Mouse (Mus musculus): ENCODE measurements around the gene Sp3.
"Not testable (repeated sequence)": the region's sequence is repeated elsewhere in the genome, so short reads cannot be mapped to it uniquely, and the experiment has no call there.

Gene Sp3

DNA sequence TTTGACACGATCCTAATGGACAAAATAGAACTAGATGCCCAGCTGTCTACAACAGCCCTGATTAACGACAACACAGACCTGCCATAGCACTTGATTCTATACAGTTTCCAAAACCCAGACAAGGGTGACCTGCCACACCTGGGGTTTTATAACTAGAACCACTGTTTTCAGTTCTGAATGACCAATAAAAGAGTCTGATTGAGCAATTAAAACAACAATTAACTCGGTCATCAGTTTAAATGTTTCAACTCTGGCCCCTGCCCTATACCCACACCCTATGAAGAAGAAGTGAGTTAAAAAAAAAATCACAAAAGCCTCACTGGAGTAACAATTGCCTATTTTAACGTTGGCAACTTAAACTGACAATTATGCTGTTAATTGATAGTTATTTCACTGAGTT is 64.1 kb downstream of the Sp3 start:
- no peak for DNase-seq (ENCODE audit: low spot score)

DNA sequence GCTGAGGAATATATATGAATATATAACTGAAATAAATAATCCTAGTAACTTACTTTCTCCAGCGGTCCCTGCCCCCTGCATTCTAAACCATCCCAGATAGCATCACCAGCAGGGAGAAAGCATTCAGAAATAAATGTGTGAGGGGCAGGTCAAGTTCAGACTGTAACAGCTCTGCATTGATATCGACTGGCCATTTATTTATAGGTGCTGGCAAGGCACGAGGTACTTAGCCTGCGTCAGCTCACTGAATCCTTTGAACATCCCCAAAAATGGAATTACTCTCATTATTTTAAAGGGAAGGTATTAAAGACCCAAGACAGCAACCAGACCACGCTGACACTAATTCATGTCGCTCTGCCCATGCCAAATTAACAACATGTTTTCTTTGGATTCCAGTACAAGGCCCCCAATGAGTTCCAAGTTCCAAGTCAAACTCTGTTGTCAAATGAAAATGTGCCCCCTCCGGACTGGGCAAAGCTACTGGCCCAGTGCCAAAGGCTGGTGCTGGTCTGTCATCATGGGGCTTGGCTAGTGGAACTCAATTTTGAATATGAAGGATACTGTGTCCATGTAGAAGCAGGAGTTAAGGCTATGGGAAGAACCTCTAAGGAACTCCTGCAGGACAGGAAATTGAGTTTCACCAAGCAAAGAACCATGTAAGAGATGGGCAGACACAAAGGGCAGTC is 64.9 kb downstream of the Sp3 start:
- no peak for DNase-seq (ENCODE audit: low spot score)

DNA sequence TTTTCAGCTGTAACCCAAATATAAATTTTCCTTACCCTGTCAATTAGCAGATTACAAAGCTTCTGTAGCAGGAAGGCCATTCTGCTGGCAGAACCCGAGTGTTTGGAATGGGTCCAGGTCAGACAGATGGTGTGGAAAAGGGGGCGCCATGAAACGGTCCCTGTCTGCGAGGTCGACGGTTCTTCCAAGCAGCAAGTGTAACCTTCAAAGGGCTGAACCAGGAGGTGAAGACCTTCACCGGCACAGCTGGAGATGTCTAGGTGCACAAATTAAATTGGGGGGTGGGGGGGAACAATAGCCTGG is 66.8 kb downstream of the Sp3 start:
- DNase-seq (ENCODE audit: low spot score), result no peak

DNA sequence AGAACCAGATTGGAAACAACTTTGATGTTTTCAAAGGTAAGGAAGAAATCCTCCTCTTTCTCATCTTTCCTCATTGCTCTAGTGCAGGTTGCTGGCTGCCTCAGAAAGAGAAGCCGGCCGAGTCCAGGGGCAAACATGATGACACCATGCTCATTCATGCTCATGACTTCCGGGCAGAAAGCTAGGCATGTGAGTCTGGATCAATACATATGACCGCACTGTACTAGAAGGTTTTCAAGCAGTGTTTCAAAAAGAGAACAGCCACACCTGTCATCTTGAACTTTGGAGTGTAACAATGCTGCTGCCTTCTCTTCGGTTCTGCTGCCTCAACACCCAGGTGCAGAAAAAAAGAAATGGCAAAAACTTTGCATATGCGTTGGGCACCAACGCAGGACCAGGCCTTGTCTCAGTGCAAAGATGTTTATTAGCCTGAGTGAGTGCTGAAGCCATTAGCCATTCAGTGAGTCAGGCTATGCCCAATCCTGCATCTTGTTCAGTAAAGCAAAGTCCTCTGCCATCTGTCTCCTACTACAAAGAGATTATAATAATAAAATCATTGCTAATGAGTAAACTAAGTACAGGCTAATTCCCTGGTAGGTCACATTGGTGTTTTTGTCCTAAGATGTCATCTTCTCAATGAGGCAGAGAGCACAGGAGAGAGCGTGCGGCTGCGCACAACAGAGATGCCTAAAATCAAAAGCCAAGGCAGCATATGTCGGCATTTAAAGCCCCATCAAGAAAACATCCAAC is 67.4 kb downstream of the Sp3 start:
- no peak for DNase-seq (ENCODE audit: low spot score)

DNA sequence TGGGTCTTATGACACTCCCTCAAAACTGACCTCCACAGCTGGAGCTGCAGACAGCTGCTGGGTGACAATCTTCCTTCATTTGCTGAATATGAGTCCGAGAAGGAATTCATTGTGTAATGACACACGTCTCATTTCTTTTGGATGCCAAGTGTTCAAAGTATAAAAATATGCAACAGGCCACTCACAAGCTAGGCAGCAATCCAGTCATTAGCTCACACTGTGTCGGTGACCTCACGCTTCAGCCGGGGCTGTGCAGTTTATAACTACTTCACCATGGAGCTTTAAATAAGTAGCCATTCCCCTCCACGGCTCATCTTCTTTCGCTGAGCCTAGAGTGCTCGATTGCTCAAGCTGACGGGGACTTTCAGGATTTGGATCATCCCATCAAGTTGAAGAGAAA is 68.7 kb downstream of the Sp3 start:
- DNase-seq (ENCODE audit: low spot score), result no peak

DNA sequence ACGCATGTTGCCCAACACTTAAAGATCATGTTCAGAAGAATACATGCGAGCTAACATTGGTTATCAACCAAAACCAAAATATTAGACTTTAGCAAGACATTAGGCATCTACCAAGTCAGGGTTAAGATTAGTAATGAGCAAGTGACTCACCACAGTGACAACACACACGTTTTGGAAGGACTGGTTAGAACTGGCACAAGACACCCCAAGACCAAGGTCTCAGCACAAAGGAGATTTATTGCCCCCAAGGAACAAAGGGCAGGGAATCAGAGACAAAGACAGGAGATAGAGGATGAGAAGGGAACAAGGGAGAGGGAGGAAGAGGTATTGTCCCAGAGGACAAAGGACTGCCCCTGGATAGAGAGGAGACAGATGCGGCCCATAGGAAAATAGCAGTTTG is 71.2 kb downstream of the Sp3 start:
- DNase-seq (ENCODE audit: low spot score), result no peak

DNA sequence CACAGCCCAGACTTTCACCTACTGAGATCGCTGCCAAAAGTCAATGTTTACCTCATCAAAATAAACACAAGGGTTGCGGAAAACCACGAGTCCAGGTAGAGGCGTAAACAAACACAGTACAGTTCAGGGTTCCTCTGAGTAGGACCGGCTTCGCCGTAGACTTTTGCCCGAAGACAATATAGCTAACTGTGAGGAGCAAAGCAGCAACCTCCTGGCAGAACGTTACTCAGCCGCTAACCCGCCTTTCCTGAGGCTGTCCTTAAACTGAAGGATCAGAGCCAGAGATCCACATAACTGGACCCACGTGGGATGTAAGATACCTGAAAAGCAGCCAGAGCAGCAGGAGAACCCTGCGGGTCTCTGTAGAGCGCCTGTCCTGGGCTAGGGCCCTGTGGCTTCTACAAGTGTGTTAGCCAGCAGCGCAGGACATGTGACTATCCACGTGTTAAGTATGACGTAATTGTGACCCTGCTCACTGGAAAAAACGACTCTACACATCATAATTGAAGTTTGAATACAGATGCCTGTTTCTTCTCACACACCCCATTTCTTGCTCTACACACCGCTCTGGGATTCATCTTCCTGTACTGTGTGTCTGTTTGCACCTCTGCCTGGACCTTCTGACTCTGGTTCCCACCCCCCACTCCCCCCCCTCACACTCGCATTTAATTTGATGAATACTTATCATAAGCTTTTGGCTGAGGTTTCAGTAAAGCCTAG is 71.9 kb downstream of the Sp3 start:
- no peak for DNase-seq (ENCODE audit: low spot score)

DNA sequence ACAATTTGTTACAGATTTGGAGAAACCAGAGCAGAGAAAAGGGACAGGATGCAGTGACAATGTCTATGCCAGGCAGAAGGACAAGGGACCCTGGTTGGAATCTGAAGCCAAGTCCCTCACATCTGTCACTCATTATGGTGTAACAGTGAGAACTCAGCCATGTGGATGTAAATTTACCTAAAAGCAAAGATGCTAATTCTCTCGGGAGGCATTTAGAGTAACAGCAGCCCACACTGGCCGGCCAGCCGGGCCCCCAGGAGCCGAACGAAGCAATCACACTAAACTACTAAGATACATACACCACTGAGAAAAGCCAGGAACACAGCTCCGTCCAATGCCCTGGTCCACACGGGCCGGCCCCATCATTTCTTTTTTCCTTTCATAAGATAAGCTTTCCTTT is 73.5 kb downstream of the Sp3 start:
- peak; percentile 58 for DNase-seq (ENCODE audit: low spot score)

DNA sequence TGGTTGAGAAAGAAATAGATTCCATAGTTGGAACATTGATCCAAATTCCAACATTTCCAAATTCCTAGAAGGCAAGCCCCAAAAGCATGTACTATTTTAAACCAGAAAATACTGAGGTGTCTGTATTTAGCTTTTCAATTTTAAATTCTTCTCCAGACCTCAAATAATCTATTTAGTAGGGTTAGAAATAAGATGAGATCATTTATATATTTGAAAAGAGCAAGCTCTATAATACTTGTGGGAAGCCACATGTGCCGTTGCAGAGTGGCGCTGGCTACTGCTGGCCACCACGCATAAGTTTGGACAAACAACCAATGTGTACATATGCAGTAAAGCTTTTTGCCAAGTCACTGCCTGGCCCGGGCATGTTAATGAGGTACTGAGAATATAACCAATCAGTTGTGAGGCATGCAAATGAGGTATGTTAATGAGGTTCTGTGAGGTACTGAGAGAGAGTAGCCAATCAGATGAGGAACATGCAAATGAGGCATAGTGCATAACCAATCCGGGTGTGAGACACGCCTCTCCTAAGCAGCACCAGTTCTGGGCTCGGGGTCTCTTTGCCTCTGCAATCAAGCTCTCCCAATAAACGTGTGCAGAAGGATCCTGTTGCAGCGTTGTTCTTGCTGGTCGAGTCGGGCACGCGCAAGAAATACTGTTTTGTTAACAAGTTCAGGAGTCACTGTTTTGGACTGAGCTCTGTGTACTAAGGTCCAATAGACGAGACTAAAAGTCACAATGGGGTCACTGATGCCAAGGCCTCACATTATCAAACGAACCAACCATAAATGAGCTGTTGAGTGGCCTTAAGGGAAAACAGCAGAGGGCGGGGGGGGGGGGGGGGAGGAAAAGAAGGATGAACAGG is 77.2 kb downstream of the Sp3 start:
- not testable (repeated sequence) for DNase-seq (ENCODE audit: low spot score)

DNA sequence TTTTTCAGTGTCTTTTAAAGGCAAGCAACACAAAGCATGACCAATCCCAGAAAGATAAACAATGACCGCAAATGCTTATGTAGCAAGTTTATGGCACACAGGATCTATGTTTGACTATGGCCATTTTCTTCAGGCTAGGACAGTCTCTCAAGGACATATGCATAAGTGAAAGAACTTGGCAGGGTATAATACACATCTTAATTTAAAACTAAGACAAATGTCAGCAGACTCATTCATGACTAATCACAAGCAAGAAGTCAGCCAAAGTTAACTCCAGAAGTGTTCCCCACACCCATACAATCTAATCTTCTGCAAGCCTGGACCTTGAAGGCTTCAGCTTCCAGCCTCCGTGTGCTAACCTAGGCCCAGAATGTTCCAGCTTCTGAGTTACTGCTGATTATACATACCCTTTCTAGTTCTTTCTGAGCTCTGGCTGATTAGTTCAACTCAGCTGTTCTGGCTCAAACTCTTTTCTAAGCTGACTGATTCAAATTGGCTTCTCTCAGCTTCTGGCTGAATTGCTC is 81.4 kb downstream of the Sp3 start:
- DNase-seq (ENCODE audit: low spot score), result no peak

DNA sequence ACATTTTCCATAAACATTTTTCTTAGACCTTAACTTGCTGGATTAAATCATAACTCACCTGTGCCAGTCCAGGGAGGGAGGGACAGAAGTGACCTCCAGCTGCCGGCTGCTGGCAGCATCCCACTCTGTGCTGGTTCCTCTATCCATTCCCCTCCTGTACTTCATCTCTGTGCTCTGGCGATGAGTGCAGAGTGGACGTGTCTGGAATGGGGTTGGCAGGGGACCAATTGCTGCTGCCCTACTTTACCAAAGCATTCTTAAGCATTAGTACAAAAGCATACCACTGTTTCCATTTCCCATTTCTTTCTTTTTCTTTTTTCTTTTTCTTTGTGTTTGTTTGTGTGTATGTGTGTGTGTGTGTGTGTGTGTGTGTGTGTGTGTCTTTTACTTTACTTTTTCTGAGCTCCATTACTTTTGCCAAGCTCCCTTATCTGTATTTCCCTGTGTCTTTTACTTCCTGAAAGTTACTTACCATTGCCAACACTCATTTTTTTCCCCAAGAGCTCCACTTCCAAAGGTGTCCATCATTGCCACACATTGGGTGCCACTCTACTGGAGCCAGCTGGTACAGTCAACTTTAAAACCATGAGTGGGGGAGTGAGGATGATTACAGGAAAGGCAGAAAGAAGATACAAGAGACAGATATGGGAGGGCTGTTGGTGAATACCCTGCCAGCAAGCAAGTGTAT is 82.0 kb downstream of the Sp3 start:
- DNase-seq (ENCODE audit: low spot score), result no peak

DNA sequence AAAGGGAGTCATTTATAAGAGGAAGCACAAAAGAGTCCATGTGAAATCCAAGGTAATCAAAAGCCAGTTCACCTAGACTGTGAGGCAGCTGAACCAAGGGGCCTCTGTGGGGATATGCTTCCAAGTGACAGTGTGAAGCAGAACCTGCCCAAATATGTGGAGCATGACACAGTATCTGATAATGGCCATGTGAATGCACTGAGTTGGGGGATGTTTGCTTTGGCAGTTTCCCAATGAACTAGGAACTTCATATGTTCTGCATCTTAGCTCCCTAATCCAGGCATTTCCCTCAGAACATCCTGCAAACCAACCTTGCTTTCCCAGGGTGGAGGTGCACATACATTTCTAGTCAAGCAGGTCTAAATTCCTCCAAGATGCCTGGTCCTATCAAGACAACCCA is 90.4 kb downstream of the Sp3 start:
- DNase-seq (ENCODE audit: low spot score), result no peak

Data from embryo, embryonic 10.5 days (tissue).